Mouse (Mus musculus): ENCODE data around the gene Kcnh4. TPM values are rescaled to one million over a fixed set of nuclear protein-coding genes. Genes with fewer than 3 reads are reported as not detected.

Gene Kcnh4
- polyA plus RNA-seq, 1 experiment from 2014 or later: 0.12 TPM

DNA sequence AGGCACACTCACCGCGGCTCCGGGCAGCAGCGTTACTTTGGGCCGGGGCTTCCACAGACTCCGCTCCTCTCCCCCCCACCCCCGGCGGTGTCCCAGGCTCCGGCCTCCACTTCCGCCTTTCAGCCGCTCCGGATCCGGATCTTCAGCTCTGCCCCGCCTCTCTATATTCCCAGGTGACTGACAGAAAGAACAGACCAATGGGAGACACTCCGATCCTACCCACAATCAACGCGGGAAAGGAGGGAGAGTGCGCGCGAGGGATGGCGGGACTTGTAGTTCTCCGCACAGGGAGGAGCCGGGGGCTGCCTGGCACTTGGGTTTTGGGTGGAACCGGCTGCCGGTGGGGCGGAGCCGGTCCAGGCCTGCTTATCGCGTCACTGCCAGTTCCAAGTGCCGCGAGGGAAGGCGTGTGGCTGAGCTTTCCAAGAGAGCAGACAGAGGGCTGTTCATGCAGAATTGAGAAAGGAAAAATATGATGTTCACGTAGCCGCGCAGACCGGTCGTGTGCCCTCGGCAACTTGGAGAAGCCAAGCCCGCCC lies 21.6 kb downstream of the Kcnh4 start, which contains the start of gene Rab5c:
Rab5c (minus strand) TSS at position 150 of the 539 bp plus-strand sequence.
- Histone ChIP-seq H3K9me3 (ENCODE audit: control insufficient read depth) (no peaks in the 10 kb centered on the region), H3K4me3 (ENCODE audit: low read depth, low read length) (peak within 1 kb of the TSS; percentile 98), H3K27me3 (replicated peaks; ENCODE audit: control insufficient read depth, insufficient read depth, low read length) (no peaks in the 10 kb centered on the region), H3K36me3 (ENCODE audit: control insufficient read depth, insufficient read depth) (peaks cover 7% of the 10 kb centered on the region; the same call in 1 of the 2 replicates), H3K9ac (ENCODE audit: low read depth, low read length) (peak within 1 kb of the TSS; percentile 99), H3K27ac (ENCODE audit: low read depth, low read length) (peak within 1 kb of the TSS; percentile 95), H3K4me2 (replicated peaks; ENCODE audit: low read depth) (peak within 1 kb of the TSS; percentile 77), H3K4me1 (replicated peaks; ENCODE audit: control insufficient read depth, insufficient read depth, low read length) (no peaks in the 10 kb centered on the region)
- WGBS: under 1% methylated on average over 39 of the region's 39 CpGs
- peak; percentile 20; the same call in 1 of the 2 replicates for TF ChIP-seq CTCF (IDR thresholded peaks at IDR 0.05; ENCODE audit: low read depth)
- peak; percentile 99 for ATAC-seq

DNA sequence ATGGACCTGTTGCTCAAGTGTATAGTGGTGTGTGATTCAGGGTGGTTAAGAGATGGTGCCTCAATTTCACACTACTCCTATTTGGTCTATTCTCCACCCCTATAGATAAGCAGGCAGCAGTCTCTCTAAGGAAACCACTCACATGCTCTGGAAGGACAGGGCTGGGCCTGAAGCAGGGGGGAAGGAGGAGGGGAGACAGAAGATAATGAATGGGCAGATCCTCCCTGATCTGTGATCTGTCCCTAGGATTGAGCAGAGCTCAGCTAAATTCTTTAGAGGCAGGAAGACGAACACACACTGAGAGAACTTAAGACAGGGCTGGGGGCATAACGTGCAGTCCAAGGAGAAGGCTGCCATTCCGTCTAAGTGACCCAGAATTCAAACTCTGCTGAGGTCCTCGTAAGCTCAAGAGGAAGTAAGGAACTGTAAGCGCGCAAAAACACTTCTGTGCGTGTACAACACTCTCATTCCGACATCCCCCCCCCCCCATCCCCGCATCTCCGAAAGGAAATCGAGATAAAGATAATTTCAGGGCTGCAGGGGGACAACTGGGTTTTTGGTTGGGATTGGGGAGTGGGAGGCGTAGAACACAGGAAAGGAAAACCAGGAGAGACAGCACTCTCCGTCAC lies 22.5 kb downstream of the Kcnh4 start:
- H3K4me3 ChIP-seq (ENCODE audit: low read depth, low read length): peak overlapping the region; percentile 98
- H3K9me3 ChIP-seq (ENCODE audit: control insufficient read depth): no peaks in the 10 kb centered on the region
- no peaks in the 10 kb centered on the region for H3K4me1 ChIP-seq (replicated peaks; ENCODE audit: control insufficient read depth, insufficient read depth, low read length)
- no peak for ATAC-seq
- H3K27ac ChIP-seq (ENCODE audit: low read depth, low read length): peak overlapping the region; percentile 95
- TF ChIP-seq CTCF (IDR thresholded peaks at IDR 0.05; ENCODE audit: low read depth): no peak
- peak overlapping the region; percentile 77 for H3K4me2 ChIP-seq (replicated peaks; ENCODE audit: low read depth)
- no peaks in the 10 kb centered on the region for H3K27me3 ChIP-seq (replicated peaks; ENCODE audit: control insufficient read depth, insufficient read depth, low read length)
- WGBS: 0% methylated on average over 13 of the region's 13 CpGs
- peak overlapping the region; percentile 99 for H3K9ac ChIP-seq (ENCODE audit: low read depth, low read length)
- peaks cover 16% of the 10 kb centered on the region; the same call in 1 of the 2 replicates for H3K36me3 ChIP-seq (ENCODE audit: control insufficient read depth, insufficient read depth)

DNA sequence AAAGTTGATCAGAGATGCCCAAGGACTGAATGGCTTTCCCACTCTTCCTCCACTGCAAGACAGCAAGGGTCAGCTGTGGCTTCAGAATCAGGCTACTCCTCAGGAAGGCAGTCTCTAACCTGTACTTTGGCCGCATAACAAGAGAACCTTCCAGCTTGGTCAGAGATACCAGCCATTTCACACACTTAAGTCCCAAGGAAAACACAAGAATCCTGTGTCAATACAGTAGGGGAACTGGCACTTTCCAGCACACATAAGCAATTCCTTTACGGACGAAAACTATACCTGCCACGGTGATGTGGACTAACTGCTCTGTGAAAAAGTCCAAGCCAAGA lies 23.0 kb downstream of the Kcnh4 start:
- no peak for TF ChIP-seq CTCF (IDR thresholded peaks at IDR 0.05; ENCODE audit: low read depth)
- H3K4me3 ChIP-seq (ENCODE audit: low read depth, low read length): peak overlapping the region; percentile 98; the same call in 1 of the 2 replicates
- H3K27ac ChIP-seq (ENCODE audit: low read depth, low read length): peak overlapping the region; percentile 95
- no peaks in the 10 kb centered on the region for H3K4me1 ChIP-seq (replicated peaks; ENCODE audit: control insufficient read depth, insufficient read depth, low read length)
- 37% methylated on average over 4 of the region's 4 CpGs for WGBS
- peak overlapping the region; percentile 99; the same call in 1 of the 2 replicates for H3K9ac ChIP-seq (ENCODE audit: low read depth, low read length)
- peaks cover 21% of the 10 kb centered on the region; the same call in 1 of the 2 replicates for H3K36me3 ChIP-seq (ENCODE audit: control insufficient read depth, insufficient read depth)
- no peak for ATAC-seq
- no peaks in the 10 kb centered on the region for H3K9me3 ChIP-seq (ENCODE audit: control insufficient read depth)
- no peaks in the 10 kb centered on the region for H3K27me3 ChIP-seq (replicated peaks; ENCODE audit: control insufficient read depth, insufficient read depth, low read length)
- peak overlapping the region; percentile 77 for H3K4me2 ChIP-seq (replicated peaks; ENCODE audit: low read depth)

DNA sequence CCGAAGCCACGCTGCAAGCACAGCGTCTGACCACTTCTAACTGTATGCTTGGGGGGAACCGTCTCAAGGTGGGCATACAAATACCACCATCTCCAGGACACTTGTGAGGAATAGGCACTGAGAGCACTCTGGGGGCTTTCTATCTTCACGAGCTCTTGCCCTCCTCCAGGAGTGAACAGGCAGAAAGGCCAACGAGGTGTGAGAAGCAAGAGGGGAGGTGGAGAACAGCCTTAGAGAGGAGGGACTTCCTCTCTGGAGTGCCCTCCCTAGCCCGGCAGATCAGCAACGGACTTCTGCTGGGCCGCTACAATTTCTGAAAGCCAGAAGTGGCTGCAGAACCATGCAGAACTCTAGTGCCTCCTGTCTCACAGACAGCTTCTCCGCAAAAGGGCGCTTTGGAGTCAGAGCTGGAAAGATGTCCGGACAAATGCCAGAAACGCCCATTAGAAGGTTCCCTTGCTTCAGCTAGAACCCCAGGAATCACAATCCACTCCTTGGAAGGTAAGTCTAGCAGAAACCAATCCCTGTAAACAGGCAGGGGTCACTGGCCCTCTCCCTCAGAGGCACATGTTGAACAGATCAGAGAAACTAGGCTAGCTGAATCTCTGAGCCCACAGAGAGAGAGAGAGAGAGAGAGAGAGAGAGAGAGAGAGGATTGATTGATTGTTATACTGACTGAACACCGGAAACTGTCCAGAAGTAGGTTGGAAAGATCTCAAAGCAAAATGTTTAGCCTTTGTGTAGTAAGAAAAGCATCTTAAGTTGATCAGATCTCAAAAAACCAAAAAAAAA lies 23.6 kb downstream of the Kcnh4 start:
- H3K4me2 ChIP-seq (replicated peaks; ENCODE audit: low read depth): peak overlapping the region; percentile 77
- H3K4me1 ChIP-seq (replicated peaks; ENCODE audit: control insufficient read depth, insufficient read depth, low read length): no peaks in the 10 kb centered on the region
- no peaks in the 10 kb centered on the region for H3K9me3 ChIP-seq (ENCODE audit: control insufficient read depth)
- no peak for TF ChIP-seq CTCF (IDR thresholded peaks at IDR 0.05; ENCODE audit: low read depth)
- peak overlapping the region; percentile 95 for H3K27ac ChIP-seq (ENCODE audit: low read depth, low read length)
- 63% methylated on average over 14 of the region's 14 CpGs for WGBS
- peak overlapping the region; percentile 98 for H3K4me3 ChIP-seq (ENCODE audit: low read depth, low read length)
- H3K9ac ChIP-seq (ENCODE audit: low read depth, low read length): no peak overlapping the region; the same call in 1 of the 2 replicates
- peaks cover 24% of the 10 kb centered on the region; the same call in 1 of the 2 replicates for H3K36me3 ChIP-seq (ENCODE audit: control insufficient read depth, insufficient read depth)
- H3K27me3 ChIP-seq (replicated peaks; ENCODE audit: control insufficient read depth, insufficient read depth, low read length): no peaks in the 10 kb centered on the region
- no peak for ATAC-seq

DNA sequence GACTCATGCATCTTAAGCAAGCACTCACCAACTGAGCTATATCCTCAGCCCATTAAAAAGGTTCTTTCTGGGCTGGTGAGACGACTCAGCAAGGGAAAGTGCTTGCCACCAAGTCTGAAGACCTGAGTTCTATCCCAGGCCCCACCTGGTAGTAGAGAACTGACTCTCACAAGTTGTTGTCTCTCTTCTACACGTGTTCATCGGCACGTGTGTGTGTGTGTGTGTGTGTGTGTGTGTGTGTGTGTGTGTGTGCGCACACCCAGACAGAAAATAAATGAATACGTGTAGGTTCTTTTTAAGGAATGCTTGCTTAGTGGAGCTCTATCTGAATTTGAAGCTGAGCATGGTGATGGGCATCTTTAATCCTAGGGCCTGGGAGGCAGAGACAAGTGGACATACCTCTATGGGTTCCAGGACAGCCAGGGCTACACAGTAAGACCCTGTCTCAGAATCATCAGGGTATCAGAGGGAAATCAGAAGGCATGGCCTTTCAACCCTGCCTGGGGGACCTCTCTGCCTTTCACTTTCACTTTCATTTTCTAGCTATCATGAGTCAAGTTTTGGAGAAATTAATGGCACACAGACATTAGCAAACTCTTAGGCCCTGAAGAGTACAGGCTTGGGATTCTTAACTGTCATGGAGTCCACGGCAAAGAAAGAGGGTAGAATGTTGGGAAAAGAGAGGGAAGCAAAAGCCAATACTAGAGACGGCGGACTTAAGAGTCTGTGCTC lies 24.4 kb downstream of the Kcnh4 start:
- no peak for TF ChIP-seq CTCF (IDR thresholded peaks at IDR 0.05; ENCODE audit: low read depth)
- Histone ChIP-seq H3K27ac (ENCODE audit: low read depth, low read length) (peak overlapping the region; percentile 95), H3K4me1 (replicated peaks; ENCODE audit: control insufficient read depth, insufficient read depth, low read length) (no peaks in the 10 kb centered on the region), H3K36me3 (ENCODE audit: control insufficient read depth, insufficient read depth) (peaks cover 24% of the 10 kb centered on the region; the same call in 1 of the 2 replicates), H3K4me2 (replicated peaks; ENCODE audit: low read depth) (peak overlapping the region; percentile 77), H3K9me3 (ENCODE audit: control insufficient read depth) (no peaks in the 10 kb centered on the region), H3K27me3 (replicated peaks; ENCODE audit: control insufficient read depth, insufficient read depth, low read length) (no peaks in the 10 kb centered on the region), H3K9ac (ENCODE audit: low read depth, low read length) (no peak overlapping the region), H3K4me3 (ENCODE audit: low read depth, low read length) (peak overlapping the region; percentile 98)
- no peak for ATAC-seq
- 83% methylated on average over 9 of the region's 9 CpGs for WGBS

Measured in intestine, postnatal 0 days (tissue).